Mouse (Mus musculus): ENCODE measurements at regions not wholly inside any gene's neighbourhood (a gene's known extent, or its start where the extent isn't known, plus 50 kb on each side); places are given as distances from the start of the nearest gene placed in this dataset.

- CTCF ChIA-PET, result no interaction called here
Observed at GRCm38 (mm10) chr1:41810318-41810964, 885.1 kb upstream of the Pou3f3 start.

- CTCF ChIA-PET, result no interaction called here
Observed at GRCm38 (mm10) chr1:41811130-41811529, 884.4 kb upstream of the Pou3f3 start.

- CTCF ChIA-PET, result no interaction called here
Observed at GRCm38 (mm10) chr1:41812071-41812470, 883.5 kb upstream of the Pou3f3 start.

- CTCF ChIA-PET, result no interaction called here
Observed at GRCm38 (mm10) chr1:41814032-41815005, 881.2 kb upstream of the Pou3f3 start.

- CTCF ChIA-PET, result no interaction called here
Observed at GRCm38 (mm10) chr1:41815021-41815420, 880.5 kb upstream of the Pou3f3 start.

GRCm38 (mm10) chr1:41822742-41823141 lies 872.8 kb upstream of the Pou3f3 start:
- CTCF ChIA-PET, result no interaction called here

GRCm38 (mm10) chr1:41825223-41825622 lies 870.3 kb upstream of the Pou3f3 start:
- CTCF ChIA-PET, result no interaction called here

GRCm38 (mm10) chr1:41831641-41832040 lies 863.9 kb upstream of the Pou3f3 start:
- CTCF ChIA-PET, result interaction anchor here (0.6 kb wide), 1 partner anchor 11 kb away, joined by 3 read pairs; no protein-coding TSS in a partner anchor

All from spleen, embryonic (tissue).